ENCODE assay signal across 13 mouse cellular contexts in genomic region chr1:126593044-126593805, GRCm38 (mm10).
DNase-seq lines count a peak whose midpoint lies in the region; ATAC-seq lines count a peak whose summit lies in the region.
"Had no signal": no experiment of that assay in that cellular context is flagged by ENCODE, and none has a peak within 500 bp of the region (broad histone marks: within the 10 kb centered on the region; RNA-seq: fewer than 3 reads in every experiment).

No protein-coding gene starts in this region.

- H3K4me3 ChIP-seq in embryonic facial prominence, embryonic 13.5 days: no peak overlapping the region
- H3K4me3 ChIP-seq in embryonic facial prominence, embryonic 10.5 days: no peak overlapping the region
- H3K4me3 ChIP-seq: liver, embryonic 13.5 days; neural tube, embryonic 15.5 days had no signal

- H3K9ac ChIP-seq in embryonic facial prominence, embryonic 13.5 days: no peak overlapping the region
- H3K9ac ChIP-seq: liver, embryonic 13.5 days; neural tube, embryonic 15.5 days had no signal

- H3K4me1 ChIP-seq in embryonic facial prominence, embryonic 13.5 days: peaks cover 14% of the 10 kb centered on the region
- H3K4me1 ChIP-seq in embryonic facial prominence, embryonic 10.5 days: peaks cover 28% of the 10 kb centered on the region

- 0 out of 2 replicates have a peak overlapping the region, but pooled peaks have one; percentile 7 for H3K27ac ChIP-seq in embryonic facial prominence, embryonic 13.5 days
- H3K27ac ChIP-seq in embryonic facial prominence, embryonic 10.5 days (replicated peaks): no peak overlapping the region; the same call in 1 of the 2 replicates
- H3K27ac ChIP-seq: hindbrain, postnatal 0 days; liver, embryonic 13.5 days; neural tube, embryonic 15.5 days had no signal

- no peaks in the 10 kb centered on the region for H3K36me3 ChIP-seq in embryonic facial prominence, embryonic 13.5 days
- H3K36me3 ChIP-seq in embryonic facial prominence, embryonic 10.5 days (replicated peaks): no peaks in the 10 kb centered on the region
- H3K36me3 ChIP-seq: liver, embryonic 13.5 days; neural tube, embryonic 15.5 days had no signal

- DNase-seq in embryonic facial prominence, embryonic 10.5 days (ENCODE audit: low spot score): no peak
- peak; percentile 47 for DNase-seq in testis, postnatal 10 days (ENCODE audit: low spot score)
- DNase-seq in testis, postnatal 14 days (ENCODE audit: low spot score): no peak
- peak; percentile 90 for DNase-seq in lung, postnatal 10 days
- DNase-seq in layer of hippocampus, adult 9-10 months (ENCODE audit: low spot score): no peak
- no peak for DNase-seq in cerebellum, adult 11 months
- DNase-seq in thymus, postnatal 4 days: no peak
- DNase-seq: cerebellum, adult 2 months; liver, embryonic 13.5 days had no signal

- 42% methylated on average over 7 of the region's 7 CpGs for WGBS in embryonic facial prominence, embryonic 13.5 days
- WGBS in embryonic facial prominence, embryonic 10.5 days: 78% methylated on average over 7 of the region's 7 CpGs

- H3K27me3 ChIP-seq in embryonic facial prominence, embryonic 13.5 days: no peaks in the 10 kb centered on the region
- peaks cover 20% of the 10 kb centered on the region for H3K27me3 ChIP-seq in embryonic facial prominence, embryonic 10.5 days (replicated peaks; ENCODE audit: low read depth, poor library complexity, severe bottlenecking)
- H3K27me3 ChIP-seq: liver, embryonic 13.5 days; neural tube, embryonic 15.5 days had no signal

- H3K9me3 ChIP-seq in embryonic facial prominence, embryonic 13.5 days: no peaks in the 10 kb centered on the region
- no peaks in the 10 kb centered on the region for H3K9me3 ChIP-seq in embryonic facial prominence, embryonic 10.5 days
- H3K9me3 ChIP-seq: liver, embryonic 13.5 days; neural tube, embryonic 15.5 days had no signal

- no peak for ATAC-seq in embryonic facial prominence, embryonic 13.5 days (ENCODE audit: insufficient number of reproducible peaks, insufficient read depth, low FRiP score, low TSS enrichment, low read depth)
- ATAC-seq: forebrain, embryonic 16.5 days; hindbrain, postnatal 0 days had no signal

- no peak overlapping the region for H3K4me2 ChIP-seq in embryonic facial prominence, embryonic 13.5 days
- H3K4me2 ChIP-seq: liver, embryonic 13.5 days; neural tube, embryonic 15.5 days had no signal

Comparison
In these comparisons a context has a peak if more than half of its experiments do, and no peak if none do; other contexts are left out.
1. DNase-seq: peak in testis, postnatal 10 days (single experiment) and lung, postnatal 10 days (single experiment); none in embryonic facial prominence, embryonic 10.5 days (single experiment), testis, postnatal 14 days (single experiment), layer of hippocampus, adult 9-10 months (single experiment), cerebellum, adult 11 months (single experiment) and thymus, postnatal 4 days (single experiment).